Mouse (Mus musculus) megakaryocyte, embryonic 14.5 days (primary cell): Measurements from ENCODE around the gene Mroh2a. TPM values are rescaled to one million over a fixed set of nuclear protein-coding genes. Genes with fewer than 3 reads are reported as not detected.

Experiments used
- H3K27me3 ChIP-seq: replicated peaks from 2 replicates; pipeline ENCODE3; 2012; ENCODE audit warnings: inconsistent platforms
- H3K36me3 ChIP-seq: replicated peaks from 2 replicates; pipeline ENCODE3; 2012; ENCODE audit warnings: low read length, inconsistent platforms, mixed read lengths
- H3K4me1 ChIP-seq: 2 replicates; pipeline ENCODE4 v1.6.1; 2012; ENCODE audit warnings: inconsistent platforms
- H3K4me3 ChIP-seq: replicated peaks from 2 replicates; pipeline ENCODE3; 2012; ENCODE audit warnings: moderate library complexity, mild to moderate bottlenecking, inconsistent platforms
- H3K9me3 ChIP-seq: 2 replicates; pipeline ENCODE4 v1.6.1; 2012; ENCODE audit warnings: inconsistent platforms
- FLI1 ChIP-seq: IDR thresholded peaks from 2 replicates; pipeline ENCODE4 v1.6.1; 2012; ENCODE audit warnings: low read length, inconsistent platforms, mixed read lengths
- GATA1 ChIP-seq: IDR thresholded peaks from 3 replicates; pipeline ENCODE4 v1.6.1; 2012; ENCODE audit warnings: mixed read lengths, low read length, inconsistent platforms, borderline replicate concordance
- polyA plus RNA-seq: library from polyadenylated mRNA; stranded (reverse); fragments of >175 nt; gene quantifications from 2 replicates; pipeline ENCODE4 v1.2.3, GENCODE M21; 2012; ENCODE audit warnings: low replicate concordance; ENCODE audit not compliant: insufficient read depth

Mroh2a gene
- polyA plus RNA-seq, 1 experiment = not detected

GRCm38 (mm10) chr1:88288056-88288788 lies 61.4 kb downstream of the Mroh2a start:
- TF ChIP-seq FLI1 = no peak
- no peak for TF ChIP-seq GATA1
- H3K36me3 ChIP-seq = no peaks in the 10 kb centered on the region
- H3K4me3 ChIP-seq = no peak overlapping the region
- H3K27me3 ChIP-seq = peaks cover 10% of the 10 kb centered on the region
- H3K9me3 ChIP-seq = peaks cover 26% of the 10 kb centered on the region
- peaks cover 9% of the 10 kb centered on the region for H3K4me1 ChIP-seq

GRCm38 (mm10) chr1:88288789-88289127 lies 62.0 kb downstream of the Mroh2a start:
- no peak for TF ChIP-seq FLI1
- no peak for TF ChIP-seq GATA1
- Histone ChIP-seq H3K9me3 (peaks cover 24% of the 10 kb centered on the region), H3K27me3 (peaks cover 9% of the 10 kb centered on the region), H3K4me3 (no peak overlapping the region), H3K36me3 (no peaks in the 10 kb centered on the region), H3K4me1 (peaks cover 9% of the 10 kb centered on the region)

DNA sequence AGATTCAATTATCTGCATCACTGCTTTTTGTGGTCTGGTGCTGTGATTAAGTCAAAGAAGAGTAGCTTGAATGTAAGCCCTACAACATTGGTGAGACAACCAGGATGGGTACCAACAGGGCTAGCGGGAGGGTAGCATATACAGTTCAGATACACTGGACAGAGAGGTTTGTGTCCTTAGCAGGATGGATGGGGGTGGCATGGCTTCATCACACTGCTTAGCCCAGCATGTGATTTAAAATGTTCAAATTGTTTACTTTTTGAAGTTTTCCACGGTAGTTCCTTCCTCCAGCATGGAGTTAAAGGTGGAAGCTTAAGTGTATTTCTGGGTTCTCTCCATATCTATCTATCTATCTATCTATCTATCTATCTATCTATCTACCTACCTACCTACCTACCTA lies 62.4 kb downstream of the Mroh2a start:
- no peak overlapping the region for H3K4me3 ChIP-seq

GRCm38 (mm10) chr1:88289917-88290316 lies 63.1 kb downstream of the Mroh2a start:
- no peaks in the 10 kb centered on the region for H3K36me3 ChIP-seq
- TF ChIP-seq GATA1 (no peak), FLI1 (no peak)
- peaks cover 16% of the 10 kb centered on the region for H3K9me3 ChIP-seq
- no peak overlapping the region for H3K4me3 ChIP-seq
- peaks cover 5% of the 10 kb centered on the region for H3K4me1 ChIP-seq
- peaks cover 12% of the 10 kb centered on the region for H3K27me3 ChIP-seq

More for the DNA sequence above, 62.4 kb downstream of the Mroh2a start:
- Histone ChIP-seq H3K4me1 (peaks cover 9% of the 10 kb centered on the region), H3K36me3 (no peaks in the 10 kb centered on the region), H3K9me3 (peaks cover 24% of the 10 kb centered on the region), H3K27me3 (peaks cover 12% of the 10 kb centered on the region)
- no peak for TF ChIP-seq FLI1
- no peak for TF ChIP-seq GATA1

- peaks cover 13% of the 10 kb centered on the region for H3K9me3 ChIP-seq
- TF ChIP-seq FLI1 = no peak
- TF ChIP-seq GATA1 = no peak
Observed at GRCm38 (mm10) chr1:88290511-88290910, 63.7 kb downstream of the Mroh2a start.

DNA sequence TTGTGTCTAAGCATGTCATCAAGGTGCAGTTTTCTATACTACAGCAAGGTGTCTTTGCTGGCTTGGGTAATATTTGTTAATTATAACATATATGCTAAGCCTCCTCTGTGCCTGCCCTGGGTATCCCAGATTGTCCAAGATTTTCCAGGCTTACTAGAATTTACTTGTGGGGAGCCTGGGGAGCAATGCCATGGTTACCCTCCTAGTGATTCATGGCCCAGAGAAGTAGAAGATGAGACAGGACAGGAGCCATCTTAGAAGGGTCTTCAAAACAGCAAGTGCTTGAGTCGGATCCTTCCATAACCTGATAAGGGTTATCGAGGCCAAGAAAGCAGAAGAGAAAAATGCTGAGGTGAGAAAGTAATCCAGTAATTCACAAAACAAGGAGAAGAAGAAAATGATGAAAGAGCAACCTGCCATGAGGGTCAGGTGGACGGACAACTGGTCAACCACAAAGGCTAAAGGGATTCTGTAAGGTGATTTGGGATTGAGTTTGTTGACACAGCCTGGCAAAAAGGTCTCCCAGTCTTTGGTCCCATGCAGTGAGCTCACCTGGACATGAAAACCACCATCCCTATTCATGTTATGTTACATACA lies 64.7 kb downstream of the Mroh2a start:
- Histone ChIP-seq H3K4me3 (no peak overlapping the region), H3K36me3 (no peaks in the 10 kb centered on the region), H3K27me3 (peaks cover 7% of the 10 kb centered on the region), H3K9me3 (peaks cover 16% of the 10 kb centered on the region), H3K4me1 (peaks cover 5% of the 10 kb centered on the region)
- TF ChIP-seq GATA1 (no peak), FLI1 (no peak)

More at GRCm38 (mm10) chr1:88290511-88290910, 63.7 kb downstream of the Mroh2a start:
- H3K4me3 ChIP-seq = no peak overlapping the region
- peaks cover 5% of the 10 kb centered on the region for H3K4me1 ChIP-seq
- peaks cover 12% of the 10 kb centered on the region for H3K27me3 ChIP-seq
- H3K36me3 ChIP-seq = no peaks in the 10 kb centered on the region

GRCm38 (mm10) chr1:88292057-88292456 lies 65.3 kb downstream of the Mroh2a start:
- H3K27me3 ChIP-seq = peaks cover 4% of the 10 kb centered on the region

GRCm38 (mm10) chr1:88294650-88295049 lies 67.9 kb downstream of the Mroh2a start:
- H3K9me3 ChIP-seq = peaks cover 23% of the 10 kb centered on the region
- no peaks in the 10 kb centered on the region for H3K36me3 ChIP-seq
- TF ChIP-seq FLI1 = no peak
- TF ChIP-seq GATA1 = no peak
- peaks cover 7% of the 10 kb centered on the region for H3K27me3 ChIP-seq
- H3K4me1 ChIP-seq = no peaks in the 10 kb centered on the region
- no peak overlapping the region for H3K4me3 ChIP-seq

More at GRCm38 (mm10) chr1:88292057-88292456, 65.3 kb downstream of the Mroh2a start:
- no peaks in the 10 kb centered on the region for H3K36me3 ChIP-seq
- TF ChIP-seq FLI1 (no peak), GATA1 (no peak)
- H3K4me1 ChIP-seq = peaks cover 3% of the 10 kb centered on the region
- no peak overlapping the region for H3K4me3 ChIP-seq
- H3K9me3 ChIP-seq = peaks cover 17% of the 10 kb centered on the region

DNA sequence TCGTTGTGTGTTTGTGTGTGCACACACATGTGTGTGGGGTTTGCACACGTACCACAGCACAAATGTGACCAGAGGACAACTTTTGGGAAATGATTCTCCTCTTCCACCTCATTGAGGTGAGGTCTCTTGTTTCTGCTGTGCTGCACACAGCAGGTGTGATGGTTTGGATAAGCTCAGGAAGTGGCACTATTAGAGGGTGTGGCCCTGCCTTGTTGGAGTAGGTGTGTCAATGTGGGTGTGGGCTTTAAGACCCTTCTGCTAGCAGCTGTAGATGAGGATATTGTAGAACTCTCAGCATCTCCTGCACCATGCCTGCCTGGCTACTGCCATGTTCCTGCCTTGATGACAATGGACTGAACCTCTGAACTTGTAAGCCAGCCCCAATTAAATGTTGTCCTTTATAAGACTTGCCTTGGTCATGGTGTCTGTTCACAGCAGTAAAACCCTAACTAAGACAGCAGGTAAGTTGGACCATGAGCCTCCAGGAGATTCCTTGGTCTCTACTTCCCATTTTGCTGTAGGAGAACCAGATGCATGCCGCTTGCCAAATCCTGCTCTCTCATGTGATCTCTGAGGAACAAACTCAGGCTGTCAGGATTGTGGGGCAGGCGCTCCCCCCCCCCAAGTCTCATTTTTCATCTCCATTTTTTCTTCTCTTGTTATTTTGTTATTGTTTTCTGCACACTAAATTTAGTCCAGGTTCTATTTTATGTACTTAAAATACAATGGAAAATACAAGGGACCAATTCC lies 69.6 kb downstream of the Mroh2a start:
- no peak for TF ChIP-seq GATA1
- no peak for TF ChIP-seq FLI1
- no peak overlapping the region for H3K4me3 ChIP-seq
- peaks cover 8% of the 10 kb centered on the region for H3K27me3 ChIP-seq
- H3K4me1 ChIP-seq = no peaks in the 10 kb centered on the region
- no peaks in the 10 kb centered on the region for H3K36me3 ChIP-seq
- peaks cover 36% of the 10 kb centered on the region for H3K9me3 ChIP-seq
